Mouse (Mus musculus) hematopoietic multipotent progenitor cell, adult 10-12 weeks (in vitro differentiated cells): Measurements from ENCODE around the gene Serpinb9c. TPM values are rescaled to one million over a fixed set of nuclear protein-coding genes. Genes with fewer than 3 reads are reported as not detected.

Experiments
- polyA plus RNA-seq: library from polyadenylated mRNA; stranded (reverse); fragments of >175 nt; gene quantifications from 2 replicates; pipeline ENCODE4 v1.2.3, GENCODE M21; 2012; ENCODE audit warnings: low replicate concordance

Serpinb9c gene
- polyA plus RNA-seq, result not detected in 2 replicates

DNA sequence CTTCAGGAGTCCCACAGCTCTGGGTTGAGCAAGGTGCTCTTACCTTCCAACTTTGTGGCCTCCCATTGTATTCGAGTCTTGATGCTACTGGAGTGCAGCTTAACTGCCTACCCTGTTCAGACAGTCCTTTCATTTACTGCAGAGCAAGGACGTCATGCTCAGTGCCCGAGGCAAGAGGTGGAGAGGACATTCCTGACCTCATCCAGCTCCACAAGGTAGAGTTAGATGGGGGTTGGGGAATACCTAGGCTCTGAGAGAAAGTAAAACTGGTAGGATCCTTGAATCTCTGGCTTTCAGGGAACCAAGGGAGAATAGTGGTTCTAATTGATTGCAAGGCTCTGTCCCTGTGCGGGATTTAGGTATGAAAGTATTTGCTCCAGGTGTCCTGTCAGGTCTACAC is at the start of gene Serpinb9c:
Gene Serpinb9c, minus strand, starts transcription at position 101 of the 400 bp plus-strand sequence.

GRCm38 (mm10) chr13:33192659-33193058 is 33.1 kb upstream of the Serpinb9c start, which contains the start of gene Serpinb9d:
Gene Serpinb9d, plus strand, starts transcription at chr13:33192959.

Other genes starting within 250 kb of the Serpinb9c start
- 0.56 and 1.9 TPM in 2 replicates for gene Serpinb6b, start 194.5 kb downstream of the Serpinb9c start, polyA plus RNA-seq
- gene Serpinb9, start 156.5 kb downstream of the Serpinb9c start, polyA plus RNA-seq, result 1.5 and 1.6 TPM in 2 replicates
- gene Serpinb9b, start 132.3 kb downstream of the Serpinb9c start, polyA plus RNA-seq, result 0.19 and 0.27 TPM in 2 replicates
- not detected in 2 replicates for gene Serpinb1b, start 81.2 kb downstream of the Serpinb9c start, polyA plus RNA-seq
- gene Serpinb9d, start 33.2 kb upstream of the Serpinb9c start, polyA plus RNA-seq, result not detected in 2 replicates
- gene Serpinb9e, start 89.9 kb upstream of the Serpinb9c start, polyA plus RNA-seq, result not detected in 2 replicates
- not detected in 2 replicates for gene Serpinb9f, start 164.3 kb upstream of the Serpinb9c start, polyA plus RNA-seq
- not detected in 2 replicates for gene Gm11397, start 236.0 kb upstream of the Serpinb9c start, polyA plus RNA-seq